Mouse (Mus musculus): ENCODE measurements around the gene Ccdc103.
A peak's percentile ranks its signal among the peaks of the same experiment; 100 is the strongest.

Gene Ccdc103

GRCm38 (mm10) chr11:102880585-102881313 lies at the start of gene Ccdc103, which contains the start of gene Eftud2:
TSS of gene Ccdc103 (plus strand) at chr11:102881204.
TSS of gene Eftud2 (minus strand) at chr11:102880985.
- DNase-seq (ENCODE audit: low read depth, low spot score): peak; percentile 88

DNA sequence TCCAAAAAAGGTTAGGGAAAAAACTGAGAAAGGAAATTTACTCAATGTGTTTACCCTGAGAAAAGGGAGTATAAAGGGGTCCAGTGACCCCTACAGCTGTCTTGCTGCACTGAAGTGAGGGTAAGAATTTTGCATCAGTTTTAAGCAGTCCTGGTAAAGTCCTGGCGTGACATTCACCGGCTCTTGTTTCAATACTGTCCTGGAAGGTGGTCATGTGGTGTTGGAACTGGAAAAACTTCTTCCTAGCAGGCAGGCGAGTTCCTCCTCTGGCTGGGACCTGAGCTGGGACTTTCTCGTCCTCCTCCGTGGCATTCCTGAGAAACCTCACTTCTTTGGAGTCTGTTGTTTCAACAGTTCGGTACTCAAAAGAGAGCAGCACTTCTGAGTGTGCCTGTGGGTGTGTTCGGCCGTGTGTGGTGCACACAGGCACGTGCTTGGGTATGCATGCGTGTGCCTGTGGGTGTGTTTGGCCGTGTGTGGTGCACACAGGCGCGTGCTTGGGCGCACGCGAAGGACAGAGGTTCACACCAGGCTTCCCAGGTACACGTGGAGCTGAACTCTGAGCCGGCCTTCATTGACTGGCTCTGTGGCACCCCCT lies 48.2 kb upstream of the Ccdc103 start:
- no peak for DNase-seq (ENCODE audit: low read depth, low spot score)

DNA sequence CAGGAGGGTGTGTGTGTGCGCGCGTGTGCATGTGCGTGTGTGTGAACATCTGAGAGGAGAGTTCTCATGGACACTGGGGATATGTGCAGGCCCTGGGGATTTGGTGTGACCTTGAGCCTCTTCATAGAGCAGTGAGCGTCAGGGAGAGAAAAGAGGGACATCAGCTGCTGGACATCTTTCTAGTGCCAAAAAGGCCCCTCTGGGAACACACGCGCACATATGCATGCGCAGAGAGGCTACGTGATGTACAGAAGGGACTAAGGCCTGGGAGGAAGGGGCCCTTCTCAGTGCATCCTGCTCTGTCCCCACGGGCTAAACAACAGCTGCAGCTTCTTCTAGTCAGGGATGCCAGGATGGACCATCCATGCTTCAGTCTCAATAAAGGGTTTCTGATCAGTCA lies 46.8 kb upstream of the Ccdc103 start:
- DNase-seq (ENCODE audit: low read depth, low spot score): peak; percentile 42

DNA sequence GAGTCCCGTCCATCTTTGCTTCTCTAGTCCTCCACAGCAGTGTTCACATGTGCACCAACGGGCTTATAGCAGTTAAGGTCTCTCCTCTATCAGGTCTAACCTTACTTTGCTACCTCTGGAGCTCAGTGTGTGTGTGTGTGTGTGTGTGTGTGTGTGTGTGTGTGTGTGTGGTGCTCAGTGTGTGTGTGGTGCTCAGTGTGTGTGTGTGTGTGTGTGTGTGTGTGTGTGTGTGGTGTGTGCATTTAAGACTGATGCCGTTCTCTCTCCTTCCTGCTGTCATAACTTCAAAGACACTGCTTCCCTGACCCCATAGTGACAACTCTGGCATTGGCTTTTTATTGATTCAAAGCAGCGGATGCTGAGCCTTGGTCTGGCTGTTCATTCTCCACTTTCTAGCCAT lies 45.5 kb upstream of the Ccdc103 start, which contains the start of gene Higd1b:
Higd1b (plus strand) TSS at position 301 of the 400 bp plus-strand sequence.
- no peak for DNase-seq (ENCODE audit: low read depth, low spot score)

GRCm38 (mm10) chr11:102836146-102836545 lies 44.9 kb upstream of the Ccdc103 start:
- no peak for DNase-seq (ENCODE audit: low read depth, low spot score)

GRCm38 (mm10) chr11:102837385-102837784 lies 43.6 kb upstream of the Ccdc103 start:
- no peak for DNase-seq (ENCODE audit: low read depth, low spot score)

GRCm38 (mm10) chr11:102838126-102838525 lies 42.9 kb upstream of the Ccdc103 start:
- peak; percentile 41 for DNase-seq (ENCODE audit: low read depth, low spot score)

DNA sequence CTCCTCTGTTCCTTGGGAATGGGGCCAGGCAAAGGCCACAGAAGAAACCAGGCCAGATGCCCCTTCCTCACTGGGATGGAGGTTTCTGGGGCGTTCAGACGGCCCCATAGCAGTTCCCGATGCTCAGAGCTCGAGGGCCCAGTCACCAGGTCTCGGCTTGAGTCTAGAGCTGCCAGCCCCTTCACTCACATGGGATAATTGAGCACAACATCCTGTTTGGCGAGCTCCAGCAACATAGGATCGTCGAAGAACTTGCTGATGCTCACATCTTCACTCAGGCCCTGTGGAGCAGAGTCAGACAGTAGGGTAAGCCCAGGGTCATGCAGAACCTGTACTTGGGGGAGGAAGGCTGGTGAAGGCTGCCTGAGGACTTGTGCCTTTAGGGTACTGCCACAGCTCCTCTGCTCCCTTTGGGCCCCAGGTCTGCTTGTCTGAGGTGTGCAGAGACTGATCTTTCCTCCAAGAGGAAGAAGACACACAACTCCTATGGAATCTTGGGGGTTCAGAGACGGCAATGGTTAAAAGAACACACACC lies 42.3 kb upstream of the Ccdc103 start:
- DNase-seq (ENCODE audit: low read depth, low spot score): no peak

- no peak for DNase-seq (ENCODE audit: low read depth, low spot score)
These were observed 35.1 kb upstream of the Ccdc103 start for GRCm38 (mm10) chr11:102845926-102846325.

GRCm38 (mm10) chr11:102851883-102852282 lies 29.1 kb upstream of the Ccdc103 start:
- peak; percentile 38 for DNase-seq (ENCODE audit: low read depth, low spot score)

DNA sequence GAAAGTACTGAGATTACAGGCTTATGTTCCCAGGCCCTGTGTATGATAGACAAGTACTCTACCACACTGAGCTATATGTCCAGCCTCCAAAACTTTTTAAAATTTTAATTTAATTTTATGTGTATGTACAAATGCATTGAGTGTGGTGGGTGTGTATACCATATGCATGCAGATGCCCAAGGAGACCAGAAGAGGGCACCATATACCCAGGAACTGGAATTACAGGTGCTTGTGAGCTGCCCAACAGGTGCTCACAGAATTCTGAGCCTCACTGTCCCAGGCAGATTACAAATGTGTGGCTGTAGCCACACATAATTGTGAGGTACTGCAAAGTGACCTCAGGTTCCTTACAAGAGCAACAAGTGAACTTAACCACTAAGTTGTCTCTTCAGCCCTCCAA lies 27.2 kb upstream of the Ccdc103 start:
- DNase-seq (ENCODE audit: low read depth, low spot score): no peak

DNA sequence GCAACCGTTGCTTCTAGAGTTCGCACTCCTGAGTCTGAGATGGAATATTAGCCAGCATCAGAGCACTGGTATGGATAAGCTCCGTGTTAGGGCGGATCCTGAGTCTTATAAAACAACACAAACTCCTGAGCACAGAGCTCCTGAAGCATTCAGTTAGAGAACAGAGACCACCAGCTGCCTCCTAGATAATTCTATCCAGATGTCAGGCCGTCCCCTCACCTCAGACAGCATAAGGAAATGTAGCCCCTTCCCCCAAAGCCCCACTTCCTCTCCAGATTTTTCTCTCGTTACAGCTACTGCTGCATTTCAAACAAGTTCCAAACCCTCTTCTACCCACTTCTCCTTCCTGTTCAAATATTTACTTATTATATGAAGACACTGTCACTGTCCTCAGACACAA lies 25.1 kb upstream of the Ccdc103 start:
- no peak for DNase-seq (ENCODE audit: low read depth, low spot score)

DNA sequence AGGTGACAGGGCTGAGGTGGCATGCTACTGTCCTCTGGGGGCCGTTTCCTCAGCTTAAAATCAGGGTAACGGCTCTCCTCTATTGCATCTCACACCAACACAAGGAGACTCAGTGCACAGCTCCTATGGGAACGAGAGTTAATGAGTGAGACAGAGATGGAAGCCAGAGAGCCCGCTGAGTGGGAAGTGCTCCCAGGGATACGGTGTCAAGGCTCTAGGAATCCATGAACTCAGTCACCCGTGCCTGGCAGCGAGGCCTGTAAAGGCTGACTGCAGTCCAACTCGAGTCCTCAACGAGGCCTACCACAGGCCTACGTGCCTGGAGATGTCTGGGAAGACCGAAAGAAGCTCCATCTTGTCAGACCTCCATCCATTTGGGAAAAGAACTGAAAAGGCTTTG lies 22.1 kb upstream of the Ccdc103 start:
- peak; percentile 17 for DNase-seq (ENCODE audit: low read depth, low spot score)

DNA sequence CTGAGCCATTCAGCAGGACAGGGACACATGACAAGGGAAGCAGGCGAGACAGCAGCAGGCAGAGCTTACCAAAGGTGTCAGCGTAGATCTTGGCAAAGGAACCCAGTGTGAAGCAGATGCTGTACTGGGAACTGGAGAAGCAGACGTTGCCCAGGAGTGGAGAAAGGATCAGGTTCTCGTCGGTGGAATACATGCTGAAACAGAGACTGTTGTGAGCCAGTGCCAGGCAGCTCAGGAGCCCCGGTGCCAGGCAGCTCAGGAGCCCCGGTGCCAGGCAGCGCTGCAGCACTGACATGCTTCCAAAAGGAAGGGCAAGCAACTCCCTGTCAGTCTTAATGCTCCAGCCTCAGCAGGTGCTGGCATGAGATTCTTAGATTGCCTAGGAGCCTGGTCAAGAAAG lies 21.1 kb upstream of the Ccdc103 start:
- DNase-seq (ENCODE audit: low read depth, low spot score): peak; percentile 87

- peak; percentile 47 for DNase-seq (ENCODE audit: low read depth, low spot score)
These were observed 16.7 kb upstream of the Ccdc103 start for GRCm38 (mm10) chr11:102864272-102864671.

GRCm38 (mm10) chr11:102874801-102875334 lies 6.1 kb upstream of the Ccdc103 start:
- DNase-seq (ENCODE audit: low read depth, low spot score): no peak

- no peak for DNase-seq (ENCODE audit: low read depth, low spot score)
These were observed 1.4 kb upstream of the Ccdc103 start for GRCm38 (mm10) chr11:102879558-102879957.

DNA sequence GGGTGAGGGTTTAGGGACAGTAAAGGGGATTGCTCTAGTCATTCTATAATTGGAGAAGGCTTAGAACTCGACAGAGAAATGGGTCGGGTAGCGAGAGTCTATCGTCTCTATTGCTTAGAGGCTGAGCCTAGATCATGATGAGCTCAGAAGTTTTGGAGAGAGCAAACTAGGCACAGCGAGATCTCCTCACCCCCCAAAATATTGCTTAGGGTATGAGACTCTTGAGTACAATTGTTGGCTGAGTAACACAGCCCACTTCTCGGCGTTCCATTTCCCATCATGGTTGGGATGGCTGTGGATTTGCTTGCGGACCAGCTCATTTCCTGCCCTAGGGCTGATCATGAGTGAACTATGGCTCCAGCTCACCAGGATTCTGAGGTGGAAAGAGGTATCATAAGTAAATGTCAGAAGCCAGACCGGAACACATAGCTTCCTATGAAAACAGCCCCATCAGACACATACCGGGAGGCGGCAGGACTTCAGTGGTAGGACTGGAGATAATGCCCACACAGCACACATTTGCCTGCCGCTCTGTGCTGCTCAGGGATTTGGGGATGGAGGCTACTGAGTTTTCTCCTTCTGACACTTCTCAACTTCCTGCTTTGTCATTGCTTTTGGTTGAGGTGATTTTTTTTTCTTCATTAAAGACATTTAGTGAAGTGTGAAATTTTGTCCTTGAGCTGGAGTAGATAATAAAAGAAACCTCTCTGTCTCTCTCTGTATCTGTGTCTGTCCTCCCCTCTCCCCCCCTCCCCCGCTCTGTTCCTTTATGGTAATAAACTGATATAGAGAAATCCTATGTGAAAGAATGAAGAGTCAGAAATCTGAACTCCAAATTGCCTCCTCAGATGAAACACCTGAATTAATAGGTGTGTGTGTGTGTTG lies 552 bp downstream of the Ccdc103 start:
- DNase-seq (ENCODE audit: low read depth, low spot score): no peak

DNA sequence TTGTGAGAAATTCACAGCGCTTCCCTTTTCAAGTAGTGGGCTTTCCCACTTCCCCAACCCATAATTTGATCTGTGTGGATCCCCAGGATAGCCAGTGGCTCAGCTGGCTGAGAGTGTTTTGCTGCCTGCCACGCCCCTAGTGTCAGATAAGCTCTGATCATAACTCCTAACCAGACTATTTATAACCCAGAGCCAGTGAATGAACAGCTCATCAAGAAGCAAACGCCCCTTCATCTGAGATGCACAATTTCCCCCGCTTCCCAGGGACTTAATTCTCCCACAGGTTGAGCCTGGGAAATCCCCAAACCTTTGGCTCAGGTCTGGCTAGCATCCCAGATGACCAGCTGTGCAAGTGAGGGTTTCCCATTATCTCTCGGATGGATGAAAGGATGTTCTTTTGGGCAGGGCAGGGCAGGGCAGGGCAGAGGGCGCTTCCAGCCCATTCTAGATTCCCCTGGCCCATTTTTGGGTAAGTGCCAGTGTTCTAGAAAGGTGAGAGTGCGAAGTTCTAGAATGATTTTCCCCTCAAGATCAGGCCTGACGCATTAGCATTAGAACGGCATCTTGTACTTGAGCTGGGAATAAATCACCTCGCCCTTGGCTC lies 3.7 kb downstream of the Ccdc103 start, which contains the start of gene Fam187a:
Fam187a (plus strand) TSS at position 554 of the 604 bp plus-strand sequence.
- DNase-seq (ENCODE audit: low read depth, low spot score): no peak

DNA sequence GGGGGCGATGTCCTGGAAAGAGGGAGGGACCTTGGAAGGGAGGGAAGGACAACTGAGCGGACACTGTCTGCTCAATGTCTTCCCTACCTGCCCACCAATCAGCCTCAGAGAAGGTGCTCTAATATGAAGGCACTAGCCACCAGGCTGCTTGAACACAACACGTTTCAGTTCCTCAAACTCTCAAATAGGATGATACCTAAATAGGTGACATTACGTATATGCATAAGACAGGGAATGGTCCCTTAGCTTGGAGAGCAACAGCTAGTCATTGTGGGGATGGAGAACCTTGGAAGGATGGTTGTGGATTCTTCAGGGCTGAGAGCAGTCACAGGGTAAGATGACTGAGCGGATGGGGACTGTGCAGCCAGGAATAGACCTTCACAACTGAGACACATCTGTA lies 6.4 kb downstream of the Ccdc103 start:
- DNase-seq (ENCODE audit: low read depth, low spot score): no peak

DNA sequence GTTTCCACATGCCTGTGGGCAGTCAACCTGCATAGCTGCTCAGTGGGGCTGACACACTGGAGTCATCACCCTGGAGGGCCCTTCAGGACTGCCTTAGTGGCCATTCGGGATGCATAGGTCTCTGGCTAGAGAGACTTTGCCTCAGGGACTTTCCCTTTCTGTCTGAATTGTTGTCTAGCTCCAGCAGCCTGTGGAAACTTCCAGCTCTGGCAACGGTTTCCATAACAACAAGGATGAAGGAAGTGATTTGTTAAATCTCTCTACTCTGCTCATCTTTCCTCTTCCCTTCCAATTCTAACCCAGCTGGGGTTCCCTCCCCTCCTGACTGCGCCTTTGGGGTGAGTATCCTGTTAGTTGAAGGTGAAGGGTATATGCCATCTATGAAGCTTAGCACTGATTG lies 7.1 kb downstream of the Ccdc103 start:
- no peak for DNase-seq (ENCODE audit: low read depth, low spot score)

Measured in skeletal muscle tissue, adult 2 months (tissue).